Mouse (Mus musculus): Measurements from ENCODE around the gene Il22ra1.

Il22ra1 gene

DNA sequence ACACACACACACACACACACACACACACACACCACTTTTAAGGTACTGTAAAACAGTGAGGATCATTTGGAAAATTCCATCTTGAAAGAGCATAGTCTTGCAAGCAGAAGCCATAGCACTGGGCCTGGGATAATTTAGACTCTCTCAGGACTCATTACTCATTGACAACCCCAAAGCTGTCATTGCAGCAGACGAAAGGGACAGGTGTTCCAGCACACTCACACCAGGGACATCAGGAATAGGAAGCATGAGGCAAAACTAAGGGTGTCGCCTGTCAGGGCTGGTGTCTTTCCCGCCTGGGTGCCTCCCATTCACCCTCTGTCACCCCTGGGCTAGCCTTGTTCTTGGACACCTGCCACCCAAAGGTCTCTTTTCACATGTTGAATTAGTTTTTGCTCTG lies 8.9 kb downstream of the Il22ra1 start:
- DNase-seq (ENCODE audit: low spot score): no peak

DNA sequence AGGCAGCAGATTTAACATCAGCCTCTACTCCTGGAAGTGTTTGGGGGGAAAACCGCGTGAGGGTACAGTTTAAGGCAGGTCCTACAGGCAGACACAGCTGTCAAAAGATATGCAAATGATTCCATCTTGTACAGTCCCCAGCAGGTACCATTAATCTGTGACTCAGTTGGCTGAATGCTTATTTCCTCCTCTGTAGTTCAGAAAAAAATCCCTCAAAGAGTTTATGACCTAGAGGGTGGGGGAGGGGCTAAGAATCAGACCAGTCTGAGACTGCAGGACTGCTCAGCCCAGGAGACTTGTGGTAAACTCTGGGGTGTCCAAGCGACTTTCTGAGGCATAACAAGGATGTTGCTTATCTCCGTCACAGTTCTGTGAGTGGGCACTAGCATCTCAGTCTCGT lies 10.3 kb downstream of the Il22ra1 start:
- DNase-seq (ENCODE audit: low spot score): no peak

GRCm38 (mm10) chr4:135739148-135739547 lies 11.2 kb downstream of the Il22ra1 start:
- no peak for DNase-seq (ENCODE audit: low spot score)

- no peak for DNase-seq (ENCODE audit: low spot score)
These were observed 11.7 kb downstream of the Il22ra1 start for GRCm38 (mm10) chr4:135739672-135740071.

GRCm38 (mm10) chr4:135743520-135743919 lies 15.5 kb downstream of the Il22ra1 start:
- DNase-seq (ENCODE audit: low spot score): no peak

GRCm38 (mm10) chr4:135744726-135745448 lies 16.9 kb downstream of the Il22ra1 start:
- DNase-seq (ENCODE audit: low spot score): no peak

DNA sequence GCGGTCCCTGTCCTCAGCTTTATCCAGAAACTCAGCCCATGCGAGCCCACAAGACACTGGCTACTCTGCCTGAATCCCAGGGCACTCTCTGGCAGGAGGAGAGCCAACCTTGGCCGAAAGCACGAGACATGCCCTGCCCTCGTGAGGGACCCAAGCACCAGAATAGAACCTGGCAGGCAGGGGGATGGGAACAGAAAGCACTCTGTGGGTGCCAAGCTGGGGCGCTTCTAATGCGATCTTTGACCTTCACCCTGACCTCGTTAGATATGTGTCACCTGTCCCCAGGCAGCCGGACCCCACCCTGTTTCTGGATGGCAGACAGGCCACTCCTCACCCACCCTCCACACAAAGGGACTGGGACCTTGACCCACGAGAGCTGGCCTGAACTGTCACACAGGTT lies 17.6 kb downstream of the Il22ra1 start:
- DNase-seq (ENCODE audit: low spot score): no peak

DNA sequence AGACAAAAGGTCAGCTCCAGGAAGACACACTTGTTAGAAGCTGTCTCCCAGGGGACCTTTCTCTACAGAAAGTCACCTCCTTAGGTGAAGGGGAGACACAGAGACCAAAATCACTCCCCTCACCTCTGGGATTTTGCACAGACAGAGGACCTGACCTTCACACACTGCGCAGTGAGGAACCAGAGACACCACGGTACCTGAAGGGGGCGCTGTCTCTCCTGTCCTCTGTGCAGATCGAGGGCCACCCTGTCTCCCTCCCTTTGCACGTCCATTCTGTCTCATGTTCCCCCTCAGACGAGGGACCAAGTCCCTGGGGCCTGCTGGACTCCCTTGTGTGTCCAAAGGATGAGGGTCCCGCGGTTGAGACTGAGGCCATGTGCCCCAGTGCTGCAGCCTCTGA lies 22.9 kb downstream of the Il22ra1 start:
- no peak for DNase-seq (ENCODE audit: low spot score)

GRCm38 (mm10) chr4:135752106-135752778 lies 24.3 kb downstream of the Il22ra1 start:
- no peak for DNase-seq (ENCODE audit: low spot score)

GRCm38 (mm10) chr4:135752779-135753164 lies 24.8 kb downstream of the Il22ra1 start:
- DNase-seq (ENCODE audit: low spot score): no peak

GRCm38 (mm10) chr4:135758331-135758730 lies 30.4 kb downstream of the Il22ra1 start:
- no peak for DNase-seq (ENCODE audit: low spot score)

- DNase-seq (ENCODE audit: low spot score): no peak
These were observed 30.9 kb downstream of the Il22ra1 start for GRCm38 (mm10) chr4:135758825-135759224.

DNA sequence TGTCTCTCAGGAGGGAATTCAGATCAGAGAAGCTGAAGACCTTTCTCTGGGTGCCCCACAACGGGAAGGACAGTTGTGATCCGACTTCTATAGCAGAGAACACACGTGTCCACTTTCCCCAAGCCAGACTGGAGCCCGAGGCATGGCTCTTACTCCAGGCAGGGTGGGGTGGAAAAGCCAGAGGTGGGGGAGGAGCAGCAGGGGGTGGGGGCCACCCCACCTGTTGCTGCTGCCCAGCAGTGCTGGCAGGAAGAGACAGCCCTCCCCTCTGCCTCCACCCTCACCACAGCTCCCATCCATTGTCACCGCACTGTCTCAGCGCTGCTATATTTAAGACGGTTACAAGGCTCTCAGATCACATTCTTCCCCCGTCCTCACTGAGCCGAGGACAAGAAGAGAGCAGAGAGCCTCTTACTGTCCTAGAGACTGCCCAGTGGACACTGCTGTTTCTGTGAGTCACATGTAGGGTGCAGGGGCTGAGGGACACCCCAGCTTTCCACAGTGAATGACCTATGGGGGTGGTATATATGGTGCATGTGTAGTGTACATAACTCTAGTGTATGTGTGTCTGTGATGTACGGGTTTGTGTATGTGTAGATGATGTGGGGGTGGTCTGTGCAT lies 31.5 kb downstream of the Il22ra1 start, which contains the start of gene Myom3:
Gene Myom3, plus strand, starts transcription at position 360 of the 621 bp plus-strand sequence.
- DNase-seq (ENCODE audit: low spot score): no peak

GRCm38 (mm10) chr4:135761048-135761447 lies 33.1 kb downstream of the Il22ra1 start:
- no peak for DNase-seq (ENCODE audit: low spot score)

DNA sequence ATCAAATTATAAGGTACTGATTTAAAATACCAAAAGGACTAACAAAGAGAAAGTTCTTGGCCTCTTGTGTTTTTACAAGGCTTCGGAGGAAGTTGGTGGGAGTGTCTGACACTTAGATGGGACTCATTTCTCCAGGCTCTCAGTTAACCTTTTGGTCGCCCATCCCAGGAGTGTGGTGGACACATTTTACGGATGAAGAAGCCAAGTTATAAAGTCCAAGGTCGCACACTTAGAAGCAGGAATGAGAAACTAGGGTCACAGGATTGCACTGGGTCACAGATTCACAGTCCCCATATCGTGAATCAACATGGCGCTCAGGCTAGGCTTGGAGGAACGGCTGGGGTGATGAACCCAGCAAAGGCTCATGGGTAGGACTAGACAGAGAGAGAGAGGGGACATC lies 33.6 kb downstream of the Il22ra1 start:
- no peak for DNase-seq (ENCODE audit: low spot score)

DNA sequence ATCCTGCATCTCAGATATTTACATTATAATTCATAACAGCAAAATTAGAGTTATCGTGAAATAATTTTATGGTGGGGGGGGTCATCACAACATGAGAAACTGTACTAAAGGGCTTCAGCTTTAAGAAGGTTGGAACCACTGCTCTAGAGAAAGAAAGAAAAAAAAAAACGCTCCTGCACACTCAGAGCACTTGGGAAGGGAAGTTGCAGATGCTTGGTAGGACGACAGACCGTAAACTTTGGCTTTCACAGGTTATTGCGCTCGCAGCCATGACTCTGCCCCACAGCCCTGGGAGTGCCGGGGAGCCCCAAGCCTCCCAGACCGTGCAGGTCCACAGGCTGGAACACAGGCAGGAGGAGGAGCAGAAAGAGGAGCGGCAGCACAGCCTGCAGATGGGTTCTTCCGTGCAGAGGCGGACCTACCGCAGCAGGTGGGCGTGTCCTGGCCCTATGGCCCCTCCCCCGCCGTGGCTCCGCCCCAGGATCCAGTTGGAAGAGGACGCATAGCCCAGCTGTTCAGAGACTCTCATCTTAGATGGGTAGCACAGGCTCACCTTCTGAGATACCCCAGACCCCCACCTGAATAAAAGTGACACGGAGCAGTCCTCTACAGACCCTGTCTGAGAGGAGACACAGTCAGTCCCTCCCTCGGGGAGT lies 34.4 kb downstream of the Il22ra1 start:
- DNase-seq (ENCODE audit: low spot score): peak; percentile 68

- no peak for DNase-seq (ENCODE audit: low spot score)
These were observed 36.7 kb downstream of the Il22ra1 start for GRCm38 (mm10) chr4:135764700-135765099.

- no peak for DNase-seq (ENCODE audit: low spot score)
These were observed 37.7 kb downstream of the Il22ra1 start for GRCm38 (mm10) chr4:135765707-135766106.

GRCm38 (mm10) chr4:135766976-135767375 lies 39.0 kb downstream of the Il22ra1 start:
- no peak for DNase-seq (ENCODE audit: low spot score)

DNA sequence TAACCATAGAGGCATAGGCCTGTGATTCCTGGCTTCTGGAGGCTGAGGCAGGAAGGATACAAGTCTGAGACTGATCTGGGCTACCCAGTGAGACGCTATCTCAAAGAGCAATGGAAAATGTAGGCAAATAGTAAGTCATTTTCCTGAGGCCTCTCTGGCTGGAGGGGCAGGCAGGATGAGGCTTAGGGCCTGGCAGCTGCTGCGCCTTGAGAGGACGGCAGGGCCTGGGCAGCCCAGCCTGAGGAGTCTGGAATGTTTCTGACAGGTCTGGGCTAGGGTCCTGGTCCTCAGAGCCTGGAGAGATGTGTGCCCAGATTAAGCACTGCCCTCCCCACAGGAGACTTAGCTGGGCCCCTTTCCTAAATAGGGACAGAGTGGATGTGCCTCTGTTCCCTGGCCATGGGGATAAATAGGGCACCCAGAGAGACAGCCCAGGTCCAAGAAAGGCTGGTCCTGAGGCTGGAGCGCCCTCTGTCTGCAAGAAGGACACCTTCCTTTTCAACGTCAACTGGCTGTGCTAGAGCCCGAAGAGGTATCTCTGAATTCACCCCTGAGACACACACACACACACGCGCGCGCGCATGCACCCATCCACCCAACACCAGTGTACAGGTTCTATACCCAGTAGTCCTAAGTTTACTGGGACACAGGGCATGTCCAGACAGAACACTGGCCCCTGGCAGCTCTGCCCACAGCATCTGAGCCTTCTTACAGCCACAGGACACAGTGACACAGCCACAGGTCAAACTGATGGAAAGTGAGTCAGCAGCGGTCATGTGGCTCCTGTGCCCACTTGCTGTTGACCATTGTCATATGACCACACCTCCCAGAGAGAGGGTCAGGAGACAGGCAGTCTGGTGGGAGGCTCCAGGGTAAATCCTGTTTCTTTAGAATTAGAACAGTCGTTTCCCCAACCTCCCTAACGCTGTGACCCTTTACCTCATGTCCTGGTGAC lies 40.9 kb downstream of the Il22ra1 start:
- DNase-seq (ENCODE audit: low spot score): no peak

GRCm38 (mm10) chr4:135770611-135771305 lies 42.8 kb downstream of the Il22ra1 start:
- DNase-seq (ENCODE audit: low spot score): no peak
